Mouse (Mus musculus): ENCODE data around the gene Birc5.
"Not testable (repeated sequence)": the region's sequence is repeated elsewhere in the genome, so short reads cannot be mapped to it uniquely, and the experiment has no call there.

Gene Birc5

DNA sequence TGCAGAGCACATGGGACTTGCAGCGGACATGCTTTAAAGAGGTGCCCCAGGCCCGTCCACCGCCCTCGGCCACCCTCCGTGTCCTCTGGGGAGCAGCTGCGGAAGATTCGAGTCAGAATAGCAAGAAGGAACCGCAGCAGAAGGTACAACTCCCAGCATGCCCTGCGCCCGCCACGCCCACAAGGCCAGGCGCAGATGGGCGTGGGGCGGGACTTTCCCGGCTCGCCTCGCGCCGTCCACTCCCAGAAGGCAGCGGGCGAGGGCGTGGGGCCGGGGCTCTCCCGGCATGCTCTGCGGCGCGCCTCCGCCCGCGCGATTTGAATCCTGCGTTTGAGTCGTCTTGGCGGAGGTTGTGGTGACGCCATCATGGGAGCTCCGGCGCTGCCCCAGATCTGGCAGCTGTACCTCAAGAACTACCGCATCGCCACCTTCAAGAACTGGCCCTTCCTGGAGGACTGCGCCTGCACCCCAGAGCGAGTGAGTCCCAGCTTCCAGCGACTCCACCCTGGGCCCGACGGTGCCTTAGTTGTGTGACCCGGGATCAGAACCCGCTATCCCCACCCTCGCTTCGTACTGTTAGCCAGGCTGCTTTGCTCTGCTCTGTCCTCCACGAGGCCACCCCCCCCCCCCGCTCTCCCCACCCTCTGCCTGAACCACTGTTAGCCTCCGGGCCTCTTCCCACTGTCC lies at the start of gene Birc5:
Gene Birc5 (plus strand): TSS at position 267 of the 687 bp plus-strand sequence.
- DNase-seq (ENCODE audit: low spot score): peak; percentile 92

DNA sequence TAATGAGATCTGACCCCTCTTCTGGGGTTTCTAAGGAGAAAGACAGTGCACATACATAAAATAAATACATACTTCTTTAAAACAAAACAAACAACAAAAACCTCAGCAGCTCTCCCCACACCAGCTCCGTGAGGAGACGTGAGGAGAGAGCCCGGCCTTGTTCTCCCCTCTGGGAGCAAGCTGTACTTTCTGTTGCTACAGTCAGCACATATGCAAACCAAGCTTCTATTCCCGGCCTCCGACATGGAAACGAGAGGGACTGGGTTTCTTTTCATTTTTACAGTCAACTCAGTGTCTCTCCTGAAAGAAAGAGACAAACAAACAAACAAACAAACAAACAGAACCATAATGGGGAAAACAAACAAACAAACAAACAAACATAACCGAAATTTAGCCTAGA lies 49.0 kb upstream of the Birc5 start:
- no peak for DNase-seq (ENCODE audit: low spot score)

DNA sequence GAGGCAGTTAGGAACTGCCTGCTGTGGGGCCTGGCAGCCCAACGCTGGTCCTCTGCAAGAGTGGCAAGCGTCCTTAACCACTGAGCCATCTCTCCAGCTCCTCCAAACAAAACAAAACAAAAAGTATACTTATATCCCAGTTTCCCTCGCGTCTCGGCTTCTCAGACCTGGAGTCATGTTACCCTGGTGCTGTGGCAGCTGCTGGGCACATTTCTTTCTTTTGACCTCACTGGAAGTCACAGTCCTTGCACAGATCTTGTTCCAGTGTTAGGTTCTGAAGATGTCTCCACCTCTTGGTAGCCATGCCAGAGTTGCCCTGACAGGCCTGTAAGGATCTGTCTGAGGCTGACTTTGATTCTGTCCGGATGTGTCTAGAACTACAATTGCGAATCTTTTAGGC lies 47.4 kb upstream of the Birc5 start:
- DNase-seq (ENCODE audit: low spot score): no peak

DNA sequence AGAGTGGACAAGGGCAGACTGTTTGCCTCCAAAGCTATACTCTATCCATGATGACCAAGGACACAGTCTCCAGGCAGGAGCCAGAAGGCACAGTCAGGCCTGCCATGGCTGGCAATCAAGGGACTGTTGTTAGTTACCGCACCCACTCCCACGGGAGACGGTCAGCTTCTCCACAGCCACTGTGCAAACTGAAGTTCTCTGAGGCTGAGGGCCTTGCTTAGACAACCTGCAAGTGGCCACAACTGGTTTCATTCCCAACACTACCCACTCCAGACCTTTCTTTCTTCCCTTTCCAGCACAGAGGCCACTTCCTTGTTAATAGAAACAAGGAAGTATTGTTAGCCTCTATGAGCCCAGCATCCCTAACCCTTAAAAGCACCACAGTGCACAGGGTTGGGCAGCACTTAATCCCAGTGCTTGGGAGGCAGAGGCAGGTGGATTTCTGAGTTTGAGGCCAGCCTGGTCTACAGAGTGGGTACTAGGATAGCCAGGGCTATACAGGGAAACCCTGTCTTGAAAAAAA lies 45.8 kb upstream of the Birc5 start:
- DNase-seq (ENCODE audit: low spot score): no peak

DNA sequence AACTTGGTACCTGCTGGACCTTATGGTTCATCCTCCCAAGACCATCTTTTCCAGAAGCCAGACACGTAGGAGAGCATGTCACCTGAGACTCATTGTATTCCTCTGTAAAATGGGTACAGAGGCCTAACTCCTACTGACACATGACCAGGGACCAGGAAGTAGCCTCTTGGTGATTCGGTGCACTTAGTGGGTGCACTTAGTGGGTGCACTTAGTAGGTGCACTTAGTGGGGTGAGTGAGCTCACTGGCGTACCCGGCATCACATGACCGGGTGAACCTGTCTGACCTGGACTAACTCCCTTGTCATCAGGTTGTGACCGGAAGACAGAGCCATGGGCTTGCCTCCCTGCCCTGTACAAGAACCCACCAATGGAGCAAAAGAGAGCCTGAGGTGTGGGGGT lies 42.3 kb upstream of the Birc5 start:
- no peak for DNase-seq (ENCODE audit: low spot score)

DNA sequence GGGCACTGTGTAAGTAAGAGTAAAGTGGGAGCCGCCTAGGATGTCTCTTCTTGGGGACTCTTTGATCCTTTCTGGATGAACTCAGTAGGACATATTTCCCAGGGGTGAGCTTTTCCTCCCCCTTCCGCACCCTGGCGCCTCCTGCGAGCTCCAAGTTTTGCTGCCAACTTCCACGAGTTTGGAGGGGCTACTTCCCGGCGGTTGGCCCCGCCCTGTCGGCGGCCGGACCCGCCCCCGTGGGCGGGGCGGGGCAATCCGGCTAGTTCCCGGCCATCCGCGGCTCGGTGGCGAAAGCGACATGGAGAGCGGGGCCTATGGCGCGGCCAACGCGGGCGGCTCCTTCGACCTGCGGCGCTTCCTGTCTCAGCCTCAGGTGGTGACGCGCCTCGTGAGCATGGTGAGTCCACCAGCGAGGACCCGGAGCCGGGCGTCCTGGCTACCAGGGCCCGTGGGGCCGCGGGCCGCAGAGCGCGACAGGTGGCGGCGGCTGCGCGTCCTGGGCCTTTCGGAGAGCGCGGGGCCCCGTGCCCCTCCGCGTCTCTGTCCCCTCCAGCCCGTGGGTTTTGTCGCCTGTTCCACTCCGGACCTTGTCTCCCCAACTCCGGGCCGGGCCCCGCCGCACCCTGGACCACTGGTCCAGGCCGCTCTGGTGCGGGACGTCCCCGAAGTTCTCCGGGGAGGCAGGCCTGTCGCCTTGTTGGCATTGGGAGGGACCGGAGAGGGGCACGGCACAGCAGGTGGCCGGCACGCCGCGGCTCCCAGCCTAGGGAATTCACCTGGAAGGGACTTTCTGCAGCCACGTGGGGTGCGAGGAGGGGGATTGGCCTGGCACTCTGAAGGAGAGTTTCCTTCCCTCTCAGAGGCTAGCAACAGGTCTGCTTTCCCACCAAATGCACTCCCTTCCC lies 39.4 kb upstream of the Birc5 start, which contains the start of the genes Gm20708 and Syngr2:
Gene Gm20708 (plus strand): TSS at position 262 of the 905 bp plus-strand sequence.
Gene Syngr2 (plus strand): TSS at position 262 of the 905 bp plus-strand sequence.
- no peak for DNase-seq (ENCODE audit: low spot score)

DNA sequence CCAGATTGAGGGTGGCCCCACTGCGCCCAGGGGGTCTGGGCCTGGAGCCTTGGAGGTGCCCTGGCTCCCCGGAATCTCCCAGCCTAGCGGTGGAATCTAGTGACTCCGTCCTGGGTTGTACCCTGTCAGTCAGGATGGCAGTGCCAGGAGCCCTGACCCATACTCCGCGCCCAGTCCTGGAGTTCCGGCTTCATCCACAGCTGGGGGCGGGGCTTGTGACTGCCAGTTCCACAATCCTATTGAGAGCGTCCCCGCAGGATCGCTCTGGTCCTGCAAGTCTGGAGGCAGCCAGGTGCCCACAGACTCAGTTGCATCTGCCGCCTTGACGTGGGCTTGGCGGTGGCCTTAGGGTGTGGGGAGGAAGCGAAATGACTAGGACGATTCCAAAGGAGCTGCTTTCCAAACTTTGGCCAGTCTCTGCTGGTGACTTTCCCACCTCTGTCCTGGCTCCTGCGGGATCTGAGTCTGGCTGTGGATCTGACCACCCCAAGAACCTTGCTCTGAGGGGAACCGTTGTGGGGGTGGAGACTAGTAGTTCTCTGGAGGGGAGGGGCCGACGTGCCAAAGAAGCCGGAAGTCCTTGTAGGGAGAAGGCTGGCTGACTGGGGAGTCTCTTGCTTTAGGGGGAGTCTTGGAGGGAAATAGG lies 38.5 kb upstream of the Birc5 start:
- no peak for DNase-seq (ENCODE audit: low spot score)

DNA sequence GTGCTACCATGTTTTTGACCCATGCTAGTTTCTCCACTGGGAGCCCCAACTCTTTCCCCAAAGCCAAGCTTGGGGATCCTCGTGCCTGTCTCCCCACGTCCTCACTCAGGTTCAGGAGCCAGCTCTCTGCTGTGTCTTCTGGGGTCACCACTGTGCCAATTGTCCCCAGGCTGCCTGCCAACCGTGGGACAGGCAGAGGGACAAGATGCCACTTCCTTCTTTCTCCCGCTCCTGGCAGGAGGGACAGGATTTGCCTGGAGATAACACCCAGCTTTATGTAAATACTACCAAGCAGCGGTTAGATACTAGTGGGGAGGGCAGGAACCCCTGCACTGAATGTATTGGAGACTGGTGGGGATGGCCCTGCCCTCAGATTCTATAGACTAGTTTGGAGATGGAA lies 35.2 kb upstream of the Birc5 start:
- no peak for DNase-seq (ENCODE audit: low spot score)

DNA sequence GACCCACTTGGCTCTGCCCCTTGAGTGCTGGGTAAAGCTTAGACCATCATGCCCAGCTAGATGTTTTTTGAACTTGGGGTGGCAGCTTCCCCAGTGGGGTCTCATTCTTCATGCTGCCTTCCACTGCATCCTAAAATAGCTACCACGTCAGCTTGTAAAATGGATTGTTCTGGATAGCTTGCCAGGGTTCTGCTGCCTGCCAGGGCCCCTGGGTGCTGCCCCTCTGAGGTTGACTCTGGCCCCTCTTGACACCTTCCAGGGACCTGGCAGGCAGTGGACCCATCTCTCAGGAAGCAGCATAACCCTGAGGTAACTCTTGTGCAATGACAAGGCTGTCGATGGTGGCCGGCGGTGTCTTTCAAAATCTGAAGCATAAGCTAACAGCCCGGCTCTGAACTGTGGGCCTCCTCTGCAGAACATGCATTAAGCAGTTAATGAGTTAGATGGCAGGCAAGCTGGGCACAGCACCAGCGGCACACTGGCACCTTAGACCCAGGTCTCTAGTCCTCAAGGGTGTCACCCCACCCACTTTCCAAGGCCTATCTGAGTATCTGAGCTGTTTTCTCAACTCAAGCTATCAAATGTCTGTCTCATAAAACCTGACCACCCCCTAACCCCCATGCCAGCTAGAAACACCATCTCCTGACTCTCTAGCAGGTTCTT lies 34.2 kb upstream of the Birc5 start:
- no peak for DNase-seq (ENCODE audit: low spot score)

DNA sequence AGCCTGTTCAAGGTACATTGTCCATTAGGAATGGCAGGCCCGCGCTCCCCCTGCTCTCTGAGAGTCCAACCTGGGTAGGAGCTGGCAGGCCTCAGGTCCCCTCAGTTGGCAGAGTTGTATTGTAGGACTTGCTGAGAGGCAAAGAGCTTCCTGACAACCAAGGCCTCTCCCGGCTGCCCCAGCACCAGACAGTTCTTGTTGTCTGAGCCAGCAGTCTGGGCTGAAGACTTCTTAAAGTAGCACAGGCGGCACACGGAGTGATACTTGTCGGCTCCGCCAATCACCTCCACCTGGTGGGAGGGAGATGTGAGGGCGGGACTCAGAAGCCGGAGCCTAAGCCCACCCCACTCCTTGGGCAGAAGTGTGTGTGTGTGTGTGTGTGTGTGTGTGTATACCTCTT lies 33.2 kb upstream of the Birc5 start:
- not testable (repeated sequence) for DNase-seq (ENCODE audit: low spot score)

DNA sequence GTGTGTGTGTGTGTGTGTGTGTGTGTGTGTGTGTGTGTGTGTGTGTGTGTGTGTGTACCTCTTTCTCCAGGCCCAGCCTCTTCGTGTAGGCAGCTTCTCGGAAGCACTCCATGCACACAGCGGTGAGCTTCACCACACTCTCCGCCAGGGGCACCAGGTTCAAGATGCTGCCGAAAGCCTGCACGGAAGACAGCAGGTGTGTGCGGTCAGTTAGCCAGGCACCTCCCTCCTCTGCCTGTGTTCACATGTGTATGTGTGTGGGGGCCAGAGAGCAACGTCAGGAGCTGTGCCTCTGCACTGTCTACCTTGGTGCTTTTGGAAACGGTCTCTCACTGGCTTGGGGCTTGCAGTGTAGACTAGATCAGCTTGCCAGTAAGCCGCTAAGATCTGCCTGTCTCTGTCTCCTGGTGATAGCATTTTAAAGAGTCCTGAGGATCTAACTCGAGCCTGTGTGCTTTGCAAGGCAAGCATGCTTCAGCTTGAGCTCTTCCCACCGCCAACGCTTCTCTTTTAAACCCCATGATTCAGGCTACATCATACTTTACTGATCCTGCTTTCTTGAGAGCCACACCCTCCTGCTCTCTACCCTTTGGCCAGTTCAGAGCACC lies 32.6 kb upstream of the Birc5 start:
- no peak for DNase-seq (ENCODE audit: low spot score)

DNA sequence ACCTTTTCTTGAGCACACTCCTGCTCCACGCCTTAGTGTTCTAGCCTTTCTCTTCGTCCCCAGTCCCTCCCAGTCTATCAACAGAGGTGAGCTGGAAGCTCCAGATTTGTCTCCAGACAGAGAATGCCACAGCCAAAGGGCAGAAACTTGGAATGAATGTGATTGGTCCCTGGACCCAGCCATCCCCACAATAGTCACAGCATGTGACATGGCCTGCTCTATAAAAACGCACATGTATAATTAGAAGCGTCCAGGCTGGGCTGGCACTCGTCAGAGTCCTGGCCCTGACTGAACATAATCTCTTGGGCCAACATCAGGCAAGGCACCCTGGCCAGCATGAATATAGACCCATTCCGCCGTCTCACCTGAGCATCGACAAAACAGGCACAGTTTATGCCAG lies 30.0 kb upstream of the Birc5 start:
- DNase-seq (ENCODE audit: low spot score): no peak

DNA sequence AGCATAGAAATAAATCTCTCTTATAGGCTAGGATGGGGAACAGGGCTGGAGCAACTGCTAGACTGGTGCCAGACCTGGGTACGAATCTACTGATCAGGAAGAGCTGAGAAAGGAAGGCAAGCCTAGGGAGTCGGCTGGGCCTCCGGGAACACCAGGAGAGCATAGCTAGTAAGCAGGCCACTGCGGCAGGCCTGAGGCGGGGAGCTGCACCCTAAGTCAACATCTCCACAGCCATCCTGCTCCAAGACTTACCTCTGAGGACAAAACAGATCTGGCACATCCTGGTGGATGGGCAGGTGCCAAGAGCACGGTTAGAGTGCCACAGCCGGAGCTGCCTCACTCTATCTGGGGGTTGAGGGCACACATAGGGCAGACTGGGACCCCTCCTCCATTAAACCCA lies 28.9 kb upstream of the Birc5 start:
- no peak for DNase-seq (ENCODE audit: low spot score)

DNA sequence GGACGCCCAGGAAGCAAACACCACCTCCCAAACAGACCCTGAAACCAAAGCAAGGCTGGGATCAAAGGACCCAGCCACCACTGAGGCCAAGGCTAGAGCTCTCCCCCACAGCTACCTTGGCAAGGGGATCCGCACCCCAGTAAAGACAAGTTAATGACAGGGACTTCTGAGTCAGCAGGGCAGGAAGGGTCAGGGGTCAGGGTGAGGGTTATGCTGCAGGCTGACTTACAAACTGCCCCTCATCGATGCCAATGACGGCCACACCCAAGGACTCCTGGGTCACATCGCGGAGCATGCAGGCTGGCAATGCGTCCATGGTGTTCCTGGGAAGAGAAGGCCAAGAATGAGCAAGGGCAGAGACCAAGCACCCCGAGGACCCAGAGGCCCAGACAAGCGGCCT lies 27.2 kb upstream of the Birc5 start:
- no peak for DNase-seq (ENCODE audit: low spot score)

DNA sequence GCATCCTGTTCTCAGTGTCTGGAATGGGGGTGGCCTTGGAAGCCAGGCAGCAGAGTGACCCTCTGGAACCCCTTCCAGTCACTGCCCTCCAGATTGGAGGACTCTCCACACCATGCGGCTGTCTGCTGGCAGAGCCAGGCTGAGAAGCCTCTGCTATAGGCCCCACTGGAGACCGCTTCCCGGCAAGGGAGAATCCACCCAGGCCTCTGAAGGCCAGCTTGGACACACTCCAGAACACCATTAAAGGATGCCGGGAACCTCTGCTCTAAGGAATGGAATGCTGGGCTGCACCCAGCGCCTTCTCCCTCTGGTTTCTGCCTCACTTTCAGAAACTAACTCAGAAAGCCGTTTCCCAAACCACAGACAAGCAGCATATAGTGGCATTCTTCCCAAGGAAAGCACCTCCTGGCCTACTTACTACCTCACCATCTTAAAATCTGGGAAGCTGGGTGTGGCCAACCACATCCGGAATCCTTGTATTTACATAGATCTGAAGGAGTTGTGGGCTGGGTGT lies 26.3 kb upstream of the Birc5 start:
- DNase-seq (ENCODE audit: low spot score): no peak

DNA sequence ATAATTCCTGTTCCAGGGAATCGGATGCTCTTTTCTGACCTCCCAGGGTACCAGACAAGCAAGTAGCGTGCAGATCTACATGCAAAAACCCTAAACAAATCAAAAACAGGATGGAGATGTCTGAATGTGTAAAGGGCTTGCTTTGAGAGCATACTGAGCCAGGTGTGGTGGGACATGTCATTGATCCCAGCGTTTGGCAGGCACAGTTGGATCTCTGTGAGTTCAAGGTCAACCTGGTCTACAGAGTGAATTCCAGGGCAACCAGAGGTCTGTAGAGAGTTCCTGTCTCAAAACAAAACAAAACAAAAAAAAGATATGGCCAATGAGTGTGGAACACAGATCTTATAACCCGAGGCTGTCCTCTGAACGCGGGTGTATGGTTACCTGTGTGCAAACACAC lies 25.6 kb upstream of the Birc5 start:
- no peak for DNase-seq (ENCODE audit: low spot score)

DNA sequence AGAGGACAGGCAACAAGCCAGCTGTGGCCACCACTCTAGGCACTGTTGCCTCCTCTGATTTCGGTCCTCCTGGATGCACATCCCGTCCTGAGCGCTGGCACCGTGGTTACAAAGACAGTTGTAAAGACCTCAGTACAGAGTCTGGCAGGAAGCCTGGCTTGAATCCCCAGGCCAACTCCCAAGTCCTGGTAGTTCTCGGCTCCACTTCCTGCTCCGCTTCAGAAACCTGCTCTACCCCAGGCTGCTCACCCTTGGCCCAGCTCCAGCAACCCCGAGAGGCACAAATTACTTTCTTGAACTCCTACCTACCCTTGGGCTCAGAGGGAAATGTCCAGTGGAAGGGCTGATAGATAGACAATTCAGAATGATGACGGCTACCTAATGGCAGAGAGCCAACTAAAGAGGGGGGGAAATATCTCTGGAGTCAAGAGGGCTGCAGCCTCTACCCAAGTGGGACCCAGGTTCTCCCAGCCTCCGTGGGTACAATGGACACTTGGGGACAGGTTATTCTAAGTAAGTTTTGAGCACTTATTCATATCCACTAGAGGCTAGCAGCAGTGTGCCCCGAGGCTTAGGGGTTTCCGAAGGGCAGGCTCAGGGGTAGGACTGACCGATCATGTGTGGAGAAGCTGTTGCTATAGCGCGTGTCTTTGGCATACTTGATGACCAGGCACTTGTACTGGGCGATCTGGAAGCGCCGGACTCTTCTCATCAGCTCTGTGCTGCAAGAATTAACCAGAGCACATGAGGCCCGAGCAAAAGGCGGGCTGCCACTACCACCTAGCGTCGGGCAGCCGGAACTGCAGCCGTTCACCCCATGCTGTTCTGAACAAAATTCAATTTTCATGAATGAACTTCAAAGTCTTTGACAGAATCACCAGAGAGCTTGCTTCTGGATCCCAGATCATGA lies 24.7 kb upstream of the Birc5 start:
- DNase-seq (ENCODE audit: low spot score): peak; percentile 47

DNA sequence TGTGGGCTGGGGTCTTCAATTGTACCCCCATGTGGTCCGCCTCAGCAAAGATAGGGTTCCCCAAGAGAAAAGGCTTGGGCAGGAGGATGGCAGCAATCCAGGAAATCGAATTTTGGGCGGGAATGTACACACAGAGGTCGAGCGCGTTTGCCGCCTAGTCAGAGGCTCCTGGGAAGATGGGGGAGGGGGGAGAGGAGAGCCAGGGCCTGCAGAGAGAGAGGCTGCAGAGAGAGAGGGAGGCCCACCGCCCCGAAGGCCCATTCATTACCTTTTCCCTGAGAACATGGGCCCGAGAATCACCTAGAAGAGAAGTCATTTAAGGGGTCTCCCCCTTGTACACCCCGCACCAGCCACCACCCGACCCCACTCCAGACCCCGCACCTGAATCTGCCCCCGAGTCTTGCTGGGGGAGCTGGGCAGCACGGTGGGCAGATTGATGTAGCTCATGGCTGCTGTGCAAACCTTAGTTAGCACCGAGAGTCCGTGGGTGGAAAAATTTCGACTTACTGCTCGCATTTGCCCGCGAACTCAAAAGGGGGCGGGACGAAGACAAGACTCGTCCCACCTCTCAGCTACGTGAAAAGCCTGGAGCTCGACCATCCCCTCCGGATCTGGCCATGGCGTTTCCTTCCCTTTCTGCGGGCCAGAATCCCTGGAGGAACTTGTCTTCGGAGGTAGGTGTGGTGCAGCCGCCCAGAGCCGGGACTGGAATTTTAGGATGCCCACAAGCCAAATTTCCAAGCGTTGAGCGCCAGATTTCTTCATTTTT lies 23.5 kb upstream of the Birc5 start, which contains the start of the genes Afmid and Tk1:
Gene Afmid (plus strand): TSS at position 592 of the 769 bp plus-strand sequence.
Gene Tk1 (minus strand): TSS at position 760 of the 769 bp plus-strand sequence.
- DNase-seq (ENCODE audit: low spot score): no peak

DNA sequence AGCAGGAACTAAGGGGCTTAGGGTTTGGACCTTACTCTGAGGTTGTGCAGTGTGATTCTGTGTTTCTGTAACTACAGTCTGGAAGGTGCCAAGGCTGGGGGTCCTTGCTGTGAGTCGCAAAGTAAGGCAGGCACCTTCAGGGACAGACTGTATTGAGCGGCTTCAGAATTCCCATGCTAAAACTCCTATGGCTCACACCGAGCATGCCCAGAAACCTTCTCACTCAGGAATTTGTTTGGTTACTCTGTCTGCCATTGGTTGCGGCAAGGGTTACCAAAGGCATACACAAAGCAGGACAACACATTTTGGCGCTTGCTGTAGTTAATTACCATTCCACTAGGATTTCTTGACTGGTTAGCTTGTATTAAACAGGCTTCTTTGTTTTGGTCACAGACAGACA lies 22.9 kb upstream of the Birc5 start:
- no peak for DNase-seq (ENCODE audit: low spot score)

Data from left cerebral cortex, adult 11 months (tissue).